Mouse (Mus musculus): ENCODE data around the gene Mtmr6. TPM values are rescaled to one million over a fixed set of nuclear protein-coding genes. Genes with fewer than 3 reads are reported as not detected.
"Not testable (repeated sequence)": the region's sequence is repeated elsewhere in the genome, so short reads cannot be mapped to it uniquely, and the experiment has no call there.

Mtmr6 gene
- polyA plus RNA-seq, 1 experiment from 2014 or later: 55.5 TPM

DNA sequence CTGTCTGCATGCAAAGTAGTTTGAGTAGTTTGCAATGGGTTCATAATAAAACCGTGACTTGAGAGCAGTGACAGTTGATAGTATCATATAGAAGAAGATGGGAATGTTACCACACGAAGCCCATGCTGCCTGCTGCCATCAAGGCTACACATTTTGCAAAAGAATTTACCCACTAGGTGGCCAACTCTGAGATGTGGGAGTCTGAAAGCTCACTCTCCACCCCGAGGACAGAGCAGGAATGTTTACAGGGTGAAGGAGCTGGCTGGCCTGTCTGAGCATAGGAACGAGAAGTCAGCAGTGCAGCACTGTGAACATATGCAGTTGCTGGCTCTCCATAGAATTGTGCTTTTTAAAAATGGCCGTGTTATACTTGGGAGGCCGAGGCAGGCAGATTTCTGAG is 43.1 kb downstream of the Mtmr6 start:
- Histone ChIP-seq H3K4me1 (ENCODE audit: control insufficient read depth, insufficient read depth, low read depth, low read length) (0 out of 2 replicates have a peak, but pooled peaks cover 2% of the 10 kb centered on the region), H3K27me3 (replicated peaks; ENCODE audit: control insufficient read depth, insufficient read depth, low read length) (no peaks in the 10 kb centered on the region), H3K4me3 (ENCODE audit: low read length) (no peak overlapping the region), H3K9ac (ENCODE audit: low read depth, low read length) (no peak overlapping the region), H3K36me3 (ENCODE audit: control insufficient read depth, insufficient read depth, low read length) (no peaks in the 10 kb centered on the region), H3K9me3 (ENCODE audit: control insufficient read depth, low read length) (no peaks in the 10 kb centered on the region), H3K4me2 (ENCODE audit: low read length) (no peak overlapping the region), H3K27ac (ENCODE audit: low read depth, low read length) (no peak overlapping the region)
- 0 out of 2 replicates have a peak, but pooled peaks have one; percentile 17 for ATAC-seq
- 63% methylated on average over 6 of the region's 6 CpGs for WGBS

DNA sequence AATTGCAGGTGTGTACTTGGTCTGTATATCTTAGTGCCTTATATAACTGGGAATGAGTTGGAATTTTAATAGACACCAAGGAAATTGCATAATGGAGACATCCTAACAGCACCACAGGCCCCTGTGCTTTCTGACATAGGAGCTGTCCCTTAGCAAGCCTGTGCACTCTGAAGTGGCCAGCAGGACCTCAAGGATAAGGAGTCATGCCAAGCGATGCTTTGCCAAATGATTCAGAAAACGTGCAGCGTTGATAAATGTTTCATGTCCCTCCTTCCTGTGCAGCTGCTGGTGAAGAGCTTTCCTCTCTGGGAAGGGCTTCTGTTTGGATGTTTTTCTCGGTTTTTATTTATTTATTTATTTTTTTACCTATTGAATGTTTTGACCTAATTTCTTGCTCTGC is 45.7 kb downstream of the Mtmr6 start:
- H3K27ac ChIP-seq (ENCODE audit: low read depth, low read length): no peak overlapping the region
- no peaks in the 10 kb centered on the region for H3K27me3 ChIP-seq (replicated peaks; ENCODE audit: control insufficient read depth, insufficient read depth, low read length)
- WGBS: 58% methylated on average over 4 of the region's 4 CpGs
- no peaks in the 10 kb centered on the region for H3K36me3 ChIP-seq (ENCODE audit: control insufficient read depth, insufficient read depth, low read length)
- H3K4me2 ChIP-seq (ENCODE audit: low read length): no peak overlapping the region
- 0 out of 2 replicates have a peak, but pooled peaks cover 2% of the 10 kb centered on the region for H3K4me1 ChIP-seq (ENCODE audit: control insufficient read depth, insufficient read depth, low read depth, low read length)
- H3K4me3 ChIP-seq (ENCODE audit: low read length): no peak overlapping the region
- no peak overlapping the region for H3K9ac ChIP-seq (ENCODE audit: low read depth, low read length)
- H3K9me3 ChIP-seq (ENCODE audit: control insufficient read depth, low read length): peaks cover 4% of the 10 kb centered on the region; the same call in 1 of the 2 replicates
- ATAC-seq: no peak

DNA sequence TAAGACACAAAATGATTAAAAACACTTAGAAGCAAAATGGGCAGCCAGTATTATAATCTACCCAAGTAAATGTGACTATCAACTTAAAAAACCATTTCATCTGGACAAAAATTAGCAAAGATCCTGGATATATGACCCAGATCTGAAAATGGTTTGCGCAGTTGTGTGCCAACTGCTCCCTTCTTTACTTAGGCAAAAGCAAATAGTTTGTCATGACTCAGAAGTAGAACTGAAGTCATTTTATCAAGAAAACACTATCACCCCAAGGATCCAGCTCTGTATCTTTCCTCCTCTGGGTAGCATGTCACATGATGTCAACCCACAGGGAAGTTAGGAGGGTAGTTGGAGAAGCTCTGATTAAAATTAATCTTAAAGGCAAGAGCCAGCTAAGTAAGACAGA is 54.2 kb downstream of the Mtmr6 start:
- H3K9me3 ChIP-seq (ENCODE audit: control insufficient read depth, low read length): peaks cover 2% of the 10 kb centered on the region; the same call in 1 of the 2 replicates

DNA sequence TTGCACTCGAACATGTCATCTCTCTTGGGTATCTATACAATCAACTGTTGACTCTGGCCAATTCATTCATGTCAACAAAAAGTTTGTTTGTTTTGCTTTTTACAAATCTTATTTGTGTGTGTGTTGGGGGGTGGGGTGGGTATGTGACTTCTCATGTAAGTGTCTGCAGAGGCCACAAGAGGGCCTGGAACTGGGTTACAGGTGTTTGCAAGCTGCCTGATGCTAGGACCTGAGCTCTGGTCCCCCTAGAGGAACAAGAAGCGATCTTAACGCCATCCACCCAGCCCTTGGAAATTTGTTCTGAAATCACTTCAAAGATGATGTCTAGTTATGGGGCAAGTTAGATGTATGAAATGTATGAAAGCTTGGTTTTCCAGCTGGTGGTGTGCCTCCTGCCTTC is 55.8 kb downstream of the Mtmr6 start:
- no peaks in the 10 kb centered on the region for H3K36me3 ChIP-seq (ENCODE audit: control insufficient read depth, insufficient read depth, low read length)
- H3K4me1 ChIP-seq (ENCODE audit: control insufficient read depth, insufficient read depth, low read depth, low read length): no peaks in the 10 kb centered on the region
- H3K4me2 ChIP-seq (ENCODE audit: low read length): no peak overlapping the region
- no peak for ATAC-seq
- no peaks in the 10 kb centered on the region for H3K27me3 ChIP-seq (replicated peaks; ENCODE audit: control insufficient read depth, insufficient read depth, low read length)
- H3K27ac ChIP-seq (ENCODE audit: low read depth, low read length): no peak overlapping the region
- no peaks in the 10 kb centered on the region for H3K9me3 ChIP-seq (ENCODE audit: control insufficient read depth, low read length)
- H3K4me3 ChIP-seq (ENCODE audit: low read length): no peak overlapping the region
- H3K9ac ChIP-seq (ENCODE audit: low read depth, low read length): no peak overlapping the region
- WGBS: 80% methylated on average over 3 of the region's 3 CpGs

More for the DNA sequence above, 54.2 kb downstream of the Mtmr6 start:
- Histone ChIP-seq H3K27me3 (replicated peaks; ENCODE audit: control insufficient read depth, insufficient read depth, low read length) (no peaks in the 10 kb centered on the region), H3K36me3 (ENCODE audit: control insufficient read depth, insufficient read depth, low read length) (no peaks in the 10 kb centered on the region), H3K27ac (ENCODE audit: low read depth, low read length) (no peak overlapping the region), H3K4me1 (ENCODE audit: control insufficient read depth, insufficient read depth, low read depth, low read length) (no peaks in the 10 kb centered on the region), H3K4me3 (ENCODE audit: low read length) (no peak overlapping the region), H3K4me2 (ENCODE audit: low read length) (no peak overlapping the region), H3K9ac (ENCODE audit: low read depth, low read length) (no peak overlapping the region)
- ATAC-seq: no peak
- 97% methylated on average over 1 of the region's 1 CpGs for WGBS

DNA sequence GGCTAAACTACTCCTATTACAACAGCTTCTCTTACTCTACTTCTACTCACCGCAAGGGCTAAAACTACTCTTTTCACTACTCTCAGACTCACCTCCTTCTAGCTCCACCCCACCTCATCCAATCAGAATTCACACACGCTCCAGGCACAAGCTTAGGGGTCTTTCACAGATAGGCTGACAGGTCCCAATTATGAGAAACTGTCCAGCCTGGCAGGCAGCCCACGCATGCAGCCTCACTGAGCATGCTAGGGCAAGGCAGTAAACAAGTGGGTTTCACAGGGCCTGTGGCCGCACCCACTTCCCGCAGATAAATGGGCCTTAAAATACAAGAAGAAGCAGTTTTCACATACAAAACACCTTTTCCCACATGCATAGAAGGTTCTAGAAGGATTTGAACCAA is 75.0 kb downstream of the Mtmr6 start:
- not testable (repeated sequence) for H3K27ac ChIP-seq (ENCODE audit: low read depth, low read length); H3K4me3 ChIP-seq (ENCODE audit: low read length); H3K9me3 ChIP-seq (ENCODE audit: control insufficient read depth, low read length); H3K4me2 ChIP-seq (ENCODE audit: low read length); H3K36me3 ChIP-seq (ENCODE audit: control insufficient read depth, insufficient read depth, low read length); H3K9ac ChIP-seq (ENCODE audit: low read depth, low read length); H3K4me1 ChIP-seq (ENCODE audit: control insufficient read depth, insufficient read depth, low read depth, low read length); H3K27me3 ChIP-seq (replicated peaks; ENCODE audit: control insufficient read depth, insufficient read depth, low read length); ATAC-seq
- 74% methylated on average over 5 of the region's 5 CpGs for WGBS

DNA sequence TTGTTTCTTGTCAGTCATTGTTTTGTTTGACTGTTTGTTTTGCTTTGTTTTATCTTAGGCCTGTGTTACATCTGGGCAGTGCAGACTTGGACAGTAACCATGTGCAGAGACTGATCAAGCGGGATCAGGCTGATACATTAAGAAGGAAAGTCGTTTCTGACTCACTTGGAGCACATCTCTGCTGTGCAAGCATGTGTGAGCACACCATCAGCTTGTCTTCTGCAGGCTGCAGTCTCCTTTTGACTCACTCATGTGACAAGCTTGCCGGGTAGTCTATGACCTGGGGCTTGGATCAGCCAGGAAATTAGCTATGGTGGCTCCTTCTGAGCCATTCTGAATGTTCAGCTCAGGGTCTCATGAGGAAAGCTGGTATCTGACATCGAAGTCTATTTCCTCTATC is 75.5 kb downstream of the Mtmr6 start:
- no peaks in the 10 kb centered on the region for H3K4me1 ChIP-seq (ENCODE audit: control insufficient read depth, insufficient read depth, low read depth, low read length)
- H3K9me3 ChIP-seq (ENCODE audit: control insufficient read depth, low read length): no peaks in the 10 kb centered on the region
- no peak overlapping the region for H3K4me3 ChIP-seq (ENCODE audit: low read length)
- H3K9ac ChIP-seq (ENCODE audit: low read depth, low read length): no peak overlapping the region
- no peaks in the 10 kb centered on the region for H3K36me3 ChIP-seq (ENCODE audit: control insufficient read depth, insufficient read depth, low read length)
- WGBS: 74% methylated on average over 4 of the region's 4 CpGs
- no peak for ATAC-seq
- no peaks in the 10 kb centered on the region for H3K27me3 ChIP-seq (replicated peaks; ENCODE audit: control insufficient read depth, insufficient read depth, low read length)
- H3K4me2 ChIP-seq (ENCODE audit: low read length): no peak overlapping the region
- no peak overlapping the region for H3K27ac ChIP-seq (ENCODE audit: low read depth, low read length)

DNA sequence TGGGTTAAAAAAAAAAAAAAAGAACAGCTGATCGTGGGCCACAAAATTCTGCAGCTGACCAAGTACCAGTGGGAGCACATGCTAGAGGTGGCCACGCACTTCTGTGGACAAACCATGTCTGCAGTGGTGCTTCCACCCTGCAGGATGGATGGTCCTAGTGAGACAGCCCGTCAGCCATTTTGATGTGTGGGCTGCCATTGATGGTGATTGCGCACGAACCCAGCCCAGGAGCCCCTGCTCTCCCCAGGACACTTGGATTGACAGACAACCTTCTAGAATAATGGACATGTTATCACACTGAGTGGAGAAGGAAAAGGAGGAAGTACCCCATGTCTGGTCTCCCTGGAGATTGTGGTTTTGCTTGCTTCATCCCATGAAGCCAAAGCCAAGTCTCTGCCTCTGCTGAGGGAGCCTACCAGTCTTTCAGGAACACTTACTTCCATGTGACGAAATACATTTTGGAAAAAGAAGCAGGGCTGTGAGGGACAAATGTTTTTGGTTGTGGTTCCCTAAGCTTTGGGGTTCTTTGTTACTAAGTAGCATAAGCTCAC is 80.4 kb downstream of the Mtmr6 start:
- H3K36me3 ChIP-seq (ENCODE audit: control insufficient read depth, insufficient read depth, low read length): no peaks in the 10 kb centered on the region
- no peak overlapping the region for H3K27ac ChIP-seq (ENCODE audit: low read depth, low read length)
- WGBS: 91% methylated on average over 6 of the region's 6 CpGs

More for the DNA sequence above, 80.4 kb downstream of the Mtmr6 start:
- ATAC-seq: no peak
- Histone ChIP-seq H3K4me2 (ENCODE audit: low read length) (no peak overlapping the region), H3K27me3 (replicated peaks; ENCODE audit: control insufficient read depth, insufficient read depth, low read length) (no peaks in the 10 kb centered on the region), H3K4me1 (ENCODE audit: control insufficient read depth, insufficient read depth, low read depth, low read length) (no peaks in the 10 kb centered on the region), H3K4me3 (ENCODE audit: low read length) (no peak overlapping the region), H3K9me3 (ENCODE audit: control insufficient read depth, low read length) (no peaks in the 10 kb centered on the region), H3K9ac (ENCODE audit: low read depth, low read length) (no peak overlapping the region)

MicroRNAs encoded within 50 kb of the gene (microRNA counts, 519-probe panel; counts per million panel counts)
- microRNA mmu-miR-719: not detected

Small RNAs within 50 kb of the gene (microRNA-seq; reads per million reads assigned to microRNA genes)
- not detected for gene Mir719

Other genes starting within 250 kb of the Mtmr6 start
- gene Atp8a2, start 68.0 kb upstream of the Mtmr6 start, polyA plus RNA-seq (2015; fragmentation: Nextera tagmentation; extraction: Ambion mirVana): 44.2 and 45.6 TPM in 2 replicates
- gene Nupl1, start 13.8 kb upstream of the Mtmr6 start, polyA plus RNA-seq (2015; fragmentation: Nextera tagmentation; extraction: Ambion mirVana): 0.11 and 0.16 TPM in 2 replicates
- 42.7 and 51.2 TPM in 2 replicates for gene Gm49336, start 13.7 kb upstream of the Mtmr6 start, polyA plus RNA-seq (2015; fragmentation: Nextera tagmentation; extraction: Ambion mirVana)
- gene Amer2, start 108.0 kb downstream of the Mtmr6 start, polyA plus RNA-seq (2015; fragmentation: Nextera tagmentation; extraction: Ambion mirVana): 19.3 and 21.2 TPM in 2 replicates

Data from hindbrain, embryonic 16.5 days (tissue).